Mouse (Mus musculus): ENCODE results near the gene Pcp4l1. TPM values are rescaled to one million over a fixed set of nuclear protein-coding genes. Genes with fewer than 3 reads are reported as not detected.

Gene Pcp4l1
- polyA plus RNA-seq, 1 experiment from 2014 or later: 26.7 TPM

- Histone ChIP-seq H3K36me3 (no peaks in the 10 kb centered on the region), H3K4me1 (peaks cover 72% of the 10 kb centered on the region), H3K27me3 (ENCODE audit: low read depth, poor library complexity, severe bottlenecking) (peaks cover 77% of the 10 kb centered on the region), H3K4me3 (0 out of 2 replicates have a peak overlapping the region, but pooled peaks have one; percentile 81), H3K27ac (replicated peaks) (0 out of 2 replicates have a peak overlapping the region, but pooled peaks have one; percentile 14), H3K9me3 (replicated peaks) (no peaks in the 10 kb centered on the region)
- WGBS: 44% methylated on average over 10 of the region's 10 CpGs
- DNase-seq (ENCODE audit: low spot score): no peak
Measured at GRCm38 (mm10) chr1:171192283-171192682, 3.8 kb downstream of the Pcp4l1 start.

GRCm38 (mm10) chr1:171190832-171191231, 5.2 kb downstream of the Pcp4l1 start:
- no peak overlapping the region for H3K4me3 ChIP-seq
- DNase-seq (ENCODE audit: low spot score): no peak
- no peaks in the 10 kb centered on the region for H3K36me3 ChIP-seq
- H3K27ac ChIP-seq (replicated peaks): peak overlapping the region; percentile 46; the same call in 1 of the 2 replicates
- 95% methylated on average over 9 of the region's 9 CpGs for WGBS
- H3K4me1 ChIP-seq: peaks cover 80% of the 10 kb centered on the region
- H3K27me3 ChIP-seq (ENCODE audit: low read depth, poor library complexity, severe bottlenecking): peaks cover 62% of the 10 kb centered on the region
- H3K9me3 ChIP-seq (replicated peaks): no peaks in the 10 kb centered on the region

DNA sequence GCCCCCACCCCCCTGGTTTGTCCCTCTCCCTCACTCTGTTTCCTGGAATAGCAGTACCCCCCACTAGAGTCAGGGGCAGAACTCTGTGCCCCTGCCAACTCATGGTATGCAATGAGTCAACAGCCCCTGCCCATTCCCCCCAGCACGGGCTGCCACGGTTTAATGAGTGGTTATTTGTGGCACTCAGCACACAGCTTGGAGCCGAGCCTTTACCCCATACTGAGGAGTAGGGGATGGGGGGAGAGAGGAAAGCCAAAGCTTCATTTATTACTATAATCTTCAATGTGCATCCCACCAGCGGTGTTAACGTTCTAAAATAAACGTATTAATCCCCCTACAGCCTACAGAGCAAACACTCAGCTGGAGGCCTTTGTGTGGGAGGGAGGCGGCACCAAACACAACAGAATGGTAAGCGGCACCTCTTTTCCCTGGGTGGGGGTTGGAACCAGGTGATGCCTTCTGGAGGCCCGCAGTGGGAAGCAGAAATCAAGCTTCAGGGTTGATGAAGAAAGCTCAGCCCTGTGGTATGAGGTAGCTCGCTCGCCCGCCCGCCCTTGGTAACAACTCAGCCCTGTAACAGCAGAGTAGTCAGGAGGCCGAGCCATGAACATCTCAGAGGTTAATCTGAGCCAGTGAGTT, 6.5 kb downstream of the Pcp4l1 start:
- 19% methylated on average over 14 of the region's 14 CpGs for WGBS
- Histone ChIP-seq H3K9me3 (replicated peaks) (no peaks in the 10 kb centered on the region), H3K4me3 (peak overlapping the region; percentile 34), H3K27ac (replicated peaks) (peak overlapping the region; percentile 82), H3K36me3 (no peaks in the 10 kb centered on the region), H3K4me1 (peaks cover 75% of the 10 kb centered on the region), H3K27me3 (ENCODE audit: low read depth, poor library complexity, severe bottlenecking) (peaks cover 50% of the 10 kb centered on the region)
- peak; percentile 41 for DNase-seq (ENCODE audit: low spot score)

- peak; percentile 58 for DNase-seq (ENCODE audit: low spot score)
- Histone ChIP-seq H3K4me1 (peaks cover 69% of the 10 kb centered on the region), H3K9me3 (replicated peaks) (no peaks in the 10 kb centered on the region), H3K27ac (replicated peaks) (peak overlapping the region; percentile 82), H3K27me3 (ENCODE audit: low read depth, poor library complexity, severe bottlenecking) (peaks cover 45% of the 10 kb centered on the region), H3K36me3 (no peaks in the 10 kb centered on the region), H3K4me3 (peak overlapping the region; percentile 34)
- 5% methylated on average over 8 of the region's 8 CpGs for WGBS
Measured at GRCm38 (mm10) chr1:171189046-171189445, 7.0 kb downstream of the Pcp4l1 start.

DNA sequence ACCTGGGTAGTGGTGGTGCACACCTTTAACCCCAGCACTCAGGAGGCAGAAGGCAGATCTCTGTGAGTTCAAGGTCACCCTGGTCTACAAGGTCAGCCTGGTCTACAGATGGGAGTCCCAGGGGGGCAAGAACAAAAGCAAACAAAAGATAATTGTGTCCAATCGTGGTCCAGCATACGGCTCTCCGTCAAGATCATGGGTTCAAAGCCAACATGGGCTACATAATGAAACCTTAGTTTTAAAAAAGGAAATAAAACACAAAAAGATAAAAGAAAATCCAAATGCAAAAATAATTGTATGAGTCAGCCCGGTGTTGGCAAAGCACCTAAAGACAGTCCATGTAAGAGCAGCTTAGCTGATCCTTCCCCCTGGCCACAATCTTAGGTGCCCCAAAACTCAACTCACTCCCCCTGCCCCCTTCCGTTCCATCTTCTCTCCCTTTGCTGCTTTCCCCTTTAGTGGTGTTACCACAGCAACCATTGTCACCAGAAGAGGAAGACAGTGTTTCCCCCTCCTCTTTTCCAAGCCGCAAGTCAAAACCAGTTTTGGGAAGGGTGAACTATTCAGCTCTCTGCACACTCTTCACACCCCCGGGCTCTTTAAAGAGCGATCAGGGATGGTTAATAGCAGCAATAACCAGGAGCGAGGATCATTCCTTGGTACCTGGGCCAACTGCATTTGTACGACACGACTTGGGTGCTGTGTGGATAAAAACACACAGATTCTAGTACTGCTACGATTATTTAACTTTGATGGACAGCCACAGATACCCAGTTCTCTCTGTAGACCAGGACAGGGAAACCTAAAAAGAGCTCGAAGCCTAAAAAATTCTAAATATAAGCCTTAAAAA, 8.0 kb downstream of the Pcp4l1 start:
- Histone ChIP-seq H3K4me3 (peak overlapping the region; percentile 36), H3K36me3 (no peaks in the 10 kb centered on the region), H3K27me3 (ENCODE audit: low read depth, poor library complexity, severe bottlenecking) (peaks cover 35% of the 10 kb centered on the region), H3K9me3 (replicated peaks) (no peaks in the 10 kb centered on the region), H3K27ac (replicated peaks) (peak overlapping the region; percentile 82), H3K4me1 (peaks cover 60% of the 10 kb centered on the region)
- 29% methylated on average over 13 of the region's 13 CpGs for WGBS
- DNase-seq (ENCODE audit: low spot score): peak; percentile 53

DNA sequence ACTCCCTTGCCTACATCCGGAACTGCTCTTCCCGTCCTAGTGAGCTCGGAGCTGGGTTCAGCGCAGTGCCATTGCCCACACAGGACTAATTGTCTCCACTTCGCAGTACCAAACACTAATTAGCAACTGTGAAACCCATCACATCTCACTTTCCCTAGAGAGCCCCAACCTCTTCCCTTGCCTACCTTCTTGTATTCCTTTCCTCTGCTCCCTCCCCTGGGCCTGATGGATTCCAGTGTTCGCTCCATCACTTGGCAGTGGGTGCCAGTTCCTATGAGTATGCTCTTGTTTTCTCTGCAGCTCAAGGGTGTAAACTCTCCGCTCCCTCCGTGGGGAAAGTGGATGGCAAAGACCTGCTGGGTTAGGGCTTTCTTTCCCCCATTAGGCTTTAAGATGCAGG, 10.4 kb downstream of the Pcp4l1 start:
- peaks cover 48% of the 10 kb centered on the region for H3K4me1 ChIP-seq
- H3K9me3 ChIP-seq (replicated peaks): no peaks in the 10 kb centered on the region
- no peak overlapping the region for H3K4me3 ChIP-seq
- 74% methylated on average over 8 of the region's 8 CpGs for WGBS
- H3K36me3 ChIP-seq: no peaks in the 10 kb centered on the region
- H3K27ac ChIP-seq (replicated peaks): peak overlapping the region; percentile 82
- DNase-seq (ENCODE audit: low spot score): no peak
- peaks cover 11% of the 10 kb centered on the region for H3K27me3 ChIP-seq (ENCODE audit: low read depth, poor library complexity, severe bottlenecking)

- DNase-seq (ENCODE audit: low spot score): no peak
- peaks cover 42% of the 10 kb centered on the region for H3K4me1 ChIP-seq
- H3K27me3 ChIP-seq (ENCODE audit: low read depth, poor library complexity, severe bottlenecking): 0 out of 2 replicates have a peak, but pooled peaks cover 1% of the 10 kb centered on the region
- no peaks in the 10 kb centered on the region for H3K36me3 ChIP-seq
- H3K27ac ChIP-seq (replicated peaks): no peak overlapping the region
- H3K9me3 ChIP-seq (replicated peaks): no peaks in the 10 kb centered on the region
- no peak overlapping the region for H3K4me3 ChIP-seq
- 89% methylated on average over 7 of the region's 7 CpGs for WGBS
Measured at GRCm38 (mm10) chr1:171184314-171184713, 11.8 kb downstream of the Pcp4l1 start.

GRCm38 (mm10) chr1:171183620-171184019, 12.4 kb downstream of the Pcp4l1 start:
- Histone ChIP-seq H3K36me3 (no peaks in the 10 kb centered on the region), H3K27ac (replicated peaks) (no peak overlapping the region), H3K9me3 (replicated peaks) (no peaks in the 10 kb centered on the region), H3K4me3 (no peak overlapping the region), H3K27me3 (ENCODE audit: low read depth, poor library complexity, severe bottlenecking) (no peaks in the 10 kb centered on the region), H3K4me1 (peaks cover 35% of the 10 kb centered on the region)
- 67% methylated on average over 3 of the region's 3 CpGs for WGBS
- no peak for DNase-seq (ENCODE audit: low spot score)

- WGBS: 80% methylated on average over 3 of the region's 3 CpGs
- H3K27me3 ChIP-seq (ENCODE audit: low read depth, poor library complexity, severe bottlenecking): no peaks in the 10 kb centered on the region
- H3K27ac ChIP-seq (replicated peaks): no peak overlapping the region
- H3K4me3 ChIP-seq: no peak overlapping the region
- no peaks in the 10 kb centered on the region for H3K9me3 ChIP-seq (replicated peaks)
- peaks cover 29% of the 10 kb centered on the region for H3K4me1 ChIP-seq
- H3K36me3 ChIP-seq: no peaks in the 10 kb centered on the region
- no peak for DNase-seq (ENCODE audit: low spot score)
Measured at GRCm38 (mm10) chr1:171183025-171183424, 13.0 kb downstream of the Pcp4l1 start.

- no peak overlapping the region for H3K4me3 ChIP-seq
- H3K27me3 ChIP-seq (ENCODE audit: low read depth, poor library complexity, severe bottlenecking): no peaks in the 10 kb centered on the region
- DNase-seq (ENCODE audit: low spot score): no peak
- H3K4me1 ChIP-seq: no peaks in the 10 kb centered on the region
- H3K36me3 ChIP-seq: no peaks in the 10 kb centered on the region
- no peaks in the 10 kb centered on the region for H3K9me3 ChIP-seq (replicated peaks)
- no peak overlapping the region for H3K27ac ChIP-seq (replicated peaks)
- 85% methylated on average over 5 of the region's 5 CpGs for WGBS
Measured at GRCm38 (mm10) chr1:171179487-171180171, 16.4 kb downstream of the Pcp4l1 start.

GRCm38 (mm10) chr1:171172779-171173178, 23.3 kb downstream of the Pcp4l1 start:
- Histone ChIP-seq H3K27ac (replicated peaks) (no peak overlapping the region), H3K9me3 (replicated peaks) (no peaks in the 10 kb centered on the region), H3K27me3 (ENCODE audit: low read depth, poor library complexity, severe bottlenecking) (no peaks in the 10 kb centered on the region), H3K4me3 (no peak overlapping the region), H3K4me1 (peaks cover 5% of the 10 kb centered on the region; the same call in 1 of the 2 replicates), H3K36me3 (peaks cover 18% of the 10 kb centered on the region)
- DNase-seq (ENCODE audit: low spot score): no peak
- 92% methylated on average over 8 of the region's 8 CpGs for WGBS

DNA sequence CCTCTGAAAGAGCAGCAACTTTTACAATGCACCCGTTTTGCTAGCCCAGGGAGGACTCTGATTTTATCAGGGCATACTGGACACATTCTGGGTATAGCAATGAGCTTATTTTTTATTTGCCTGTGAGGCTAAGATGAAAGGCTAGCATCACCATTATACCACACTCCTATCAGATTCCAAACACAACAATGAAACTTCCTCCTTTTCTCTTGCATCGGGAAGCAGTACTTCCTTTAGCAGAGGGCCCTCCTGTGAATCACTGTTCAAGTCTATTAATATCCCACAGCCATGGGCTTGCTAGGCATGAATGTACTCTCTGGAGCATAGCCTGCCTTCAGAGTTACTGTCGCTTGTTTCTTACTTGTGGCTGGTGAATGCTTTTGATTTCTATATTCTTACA, 24.9 kb downstream of the Pcp4l1 start:
- Histone ChIP-seq H3K4me3 (no peak overlapping the region), H3K27ac (replicated peaks) (no peak overlapping the region), H3K36me3 (peaks cover 18% of the 10 kb centered on the region), H3K27me3 (ENCODE audit: low read depth, poor library complexity, severe bottlenecking) (no peaks in the 10 kb centered on the region), H3K4me1 (peaks cover 5% of the 10 kb centered on the region; the same call in 1 of the 2 replicates), H3K9me3 (replicated peaks) (no peaks in the 10 kb centered on the region)
- WGBS: 65% methylated on average over 3 of the region's 3 CpGs
- no peak for DNase-seq (ENCODE audit: low spot score)
